Mouse (Mus musculus) hindbrain, embryonic 10.5 days (tissue): Measurements from ENCODE around the gene Coq4. TPM values are rescaled to one million over a fixed set of nuclear protein-coding genes. Genes with fewer than 3 reads are reported as not detected.

Experiments used
- DNase-seq: peaks from one replicate; pipeline ENCODE4 v3.0.0-alpha.2; 2017; ENCODE audit warnings: low spot score
- H3K27ac ChIP-seq: fragments of 300-500 bp; sonication (generic); 2 replicates; pipeline ENCODE4 v1.5.1; 2016; ENCODE audit warnings: mild to moderate bottlenecking, moderate library complexity
- H3K27me3 ChIP-seq: fragments of 300-500 bp; sonication (generic); 2 replicates; pipeline ENCODE4 v1.6.1; 2016; ENCODE audit warnings: mild to moderate bottlenecking; ENCODE audit not compliant: poor library complexity, insufficient read depth, severe bottlenecking
- H3K36me3 ChIP-seq: fragments of 300-500 bp; sonication (generic); 2 replicates; pipeline ENCODE4 v1.6.1; 2016; ENCODE audit warnings: mild to moderate bottlenecking, moderate library complexity
- H3K4me1 ChIP-seq: fragments of 300-500 bp; sonication (generic); replicated peaks from 2 replicates; pipeline ENCODE4 v1.6.1; 2016; ENCODE audit warnings: mild to moderate bottlenecking
- H3K4me3 ChIP-seq: fragments of 300-500 bp; sonication (generic); 2 replicates; pipeline ENCODE4 v1.5.1; 2016; ENCODE audit warnings: mild to moderate bottlenecking, moderate library complexity
- H3K9me3 ChIP-seq: fragments of 300-500 bp; sonication (generic); 2 replicates; pipeline ENCODE4 v1.6.1; 2016; ENCODE audit warnings: mild to moderate bottlenecking, moderate library complexity
- WGBS: fragments of 180-500 bp; shearing (Covaris S2); methylation state at CpG from one replicate; pipeline ENCODE4 v1.1.7; 2016; 5-methylcytosine and 5-hydroxymethylcytosine counted together
- polyA plus RNA-seq: library from polyadenylated mRNA; unstranded; fragments of >200 nt; fragmentation: Nextera tagmentation; extraction: Ambion mirVana; gene quantifications from 2 replicates; pipeline ENCODE4 v1.2.1, GENCODE M21; 2016

Gene Coq4
- polyA plus RNA-seq, 1 experiment from 2014 or later: 46.6 TPM

DNA sequence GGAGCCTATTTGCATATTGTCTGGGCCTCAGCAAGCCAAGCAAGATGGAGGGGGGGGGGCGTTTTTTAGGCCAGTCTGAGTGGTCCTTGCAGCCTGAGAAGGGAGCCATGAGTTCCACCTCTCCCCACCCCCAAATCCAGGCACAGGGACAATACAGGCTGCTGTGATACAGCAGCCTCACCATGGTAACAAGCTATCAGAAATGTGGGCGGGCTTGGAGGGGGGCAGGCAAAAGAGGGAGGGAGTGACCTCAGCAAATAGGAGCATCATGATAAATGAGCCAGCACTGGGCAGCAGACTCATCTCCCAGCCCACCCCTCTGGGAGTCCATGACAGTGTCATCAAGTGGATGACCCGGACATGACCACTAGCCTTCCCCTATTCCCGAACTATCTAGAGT is 52.2 kb downstream of the Coq4 start:
- Histone ChIP-seq H3K27ac (peak overlapping the region; percentile 100), H3K9me3 (no peaks in the 10 kb centered on the region), H3K27me3 (peaks cover 16% of the 10 kb centered on the region), H3K36me3 (peaks cover 62% of the 10 kb centered on the region), H3K4me3 (peak overlapping the region; percentile 29), H3K4me1 (peaks cover 97% of the 10 kb centered on the region)
- 23% methylated on average over 4 of the region's 4 CpGs for WGBS
- peak; percentile 91 for DNase-seq

DNA sequence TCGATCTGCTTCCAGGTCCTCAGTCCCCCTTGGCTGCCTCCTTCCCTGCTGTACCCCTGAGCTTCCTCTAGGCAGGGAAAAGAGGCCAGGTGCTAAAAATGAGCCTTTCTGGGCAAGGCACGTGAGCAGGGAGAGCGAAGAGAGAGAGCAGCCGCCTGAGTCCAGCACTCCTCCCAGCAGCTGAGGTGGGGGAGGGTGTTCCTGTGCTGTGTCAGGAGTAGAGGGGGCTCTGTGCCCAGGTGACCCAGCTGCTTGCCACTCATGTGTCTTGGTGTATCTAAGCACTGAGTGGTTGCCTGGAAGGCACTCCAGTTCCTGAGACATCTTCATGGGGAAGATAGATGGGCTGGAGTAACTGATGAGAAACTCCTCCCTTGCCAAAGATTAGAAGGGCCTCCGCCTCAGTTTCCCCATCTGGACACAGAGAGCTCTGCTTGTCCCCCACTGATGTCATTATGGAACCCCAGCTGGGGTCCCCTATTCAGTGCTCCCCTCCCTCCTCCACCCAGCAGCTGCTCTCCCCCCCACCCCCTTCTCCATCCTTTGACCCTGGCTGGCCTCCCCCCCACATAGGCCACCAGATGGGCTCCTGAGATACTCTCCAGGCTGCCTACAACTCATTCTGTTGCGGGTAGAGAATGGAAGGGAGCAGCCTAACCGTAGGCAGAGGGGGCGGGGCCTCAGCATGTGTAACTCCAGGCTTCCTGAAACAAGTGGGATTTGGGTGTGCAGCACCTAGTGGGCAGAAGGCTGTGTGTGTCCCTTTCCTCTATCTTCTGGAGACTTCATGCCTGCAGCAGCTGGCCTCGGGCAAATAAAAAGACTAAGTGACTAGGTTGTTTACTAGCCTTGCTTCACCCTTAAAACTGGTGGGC is 56.2 kb downstream of the Coq4 start:
- H3K36me3 ChIP-seq: peaks cover 55% of the 10 kb centered on the region
- peak; percentile 79 for DNase-seq
- peaks cover 95% of the 10 kb centered on the region for H3K4me1 ChIP-seq
- peak overlapping the region; percentile 91 for H3K4me3 ChIP-seq
- peaks cover 55% of the 10 kb centered on the region for H3K27me3 ChIP-seq
- 35% methylated on average over 9 of the region's 9 CpGs for WGBS
- peak overlapping the region; percentile 100 for H3K27ac ChIP-seq
- H3K9me3 ChIP-seq: no peaks in the 10 kb centered on the region

DNA sequence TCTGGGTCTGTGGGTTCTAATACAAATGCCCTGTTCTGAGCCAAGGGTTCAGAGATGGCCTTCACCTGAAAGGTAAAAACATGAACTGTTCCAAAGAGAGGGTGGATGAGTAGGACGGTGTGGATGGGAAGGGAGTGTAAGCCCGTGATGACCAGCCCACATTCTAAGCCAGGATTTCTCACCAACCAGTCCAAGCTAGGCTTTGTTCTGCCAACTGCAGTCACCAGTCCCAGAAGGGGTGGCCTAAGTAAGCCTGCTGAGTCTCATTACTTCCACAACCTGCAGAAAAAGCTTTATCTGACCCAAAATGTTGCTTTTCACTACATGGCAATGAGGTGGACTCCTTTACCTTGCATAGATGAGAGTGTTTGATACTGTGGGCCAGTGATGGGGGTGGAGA is 56.8 kb downstream of the Coq4 start:
- Histone ChIP-seq H3K27ac (peak overlapping the region; percentile 100), H3K9me3 (no peaks in the 10 kb centered on the region), H3K4me1 (peaks cover 95% of the 10 kb centered on the region), H3K27me3 (peaks cover 55% of the 10 kb centered on the region), H3K36me3 (peaks cover 55% of the 10 kb centered on the region), H3K4me3 (peak overlapping the region; percentile 91)
- WGBS: 31% methylated on average over 2 of the region's 2 CpGs
- DNase-seq: no peak

DNA sequence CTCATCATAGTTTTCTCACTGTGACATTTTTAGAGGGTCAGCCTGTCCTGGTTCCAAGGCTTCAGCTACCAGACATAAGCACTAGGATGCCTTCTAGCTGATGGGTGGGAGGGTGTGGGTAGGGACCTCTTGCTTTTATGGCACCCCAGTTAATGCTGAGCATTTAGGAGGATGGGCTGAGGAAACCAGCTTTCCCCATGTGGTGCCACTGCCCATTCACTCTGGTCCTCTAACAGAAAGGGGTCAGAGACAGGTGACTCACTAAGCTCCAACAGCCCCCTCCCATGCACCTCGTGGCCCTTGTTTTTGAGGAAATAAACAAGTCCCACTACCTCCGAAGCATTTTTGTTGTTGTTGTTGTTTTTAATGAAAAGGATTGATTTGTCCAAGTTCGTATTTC is 57.4 kb downstream of the Coq4 start:
- H3K27me3 ChIP-seq: peaks cover 55% of the 10 kb centered on the region
- WGBS: 7% methylated on average over 3 of the region's 3 CpGs

DNA sequence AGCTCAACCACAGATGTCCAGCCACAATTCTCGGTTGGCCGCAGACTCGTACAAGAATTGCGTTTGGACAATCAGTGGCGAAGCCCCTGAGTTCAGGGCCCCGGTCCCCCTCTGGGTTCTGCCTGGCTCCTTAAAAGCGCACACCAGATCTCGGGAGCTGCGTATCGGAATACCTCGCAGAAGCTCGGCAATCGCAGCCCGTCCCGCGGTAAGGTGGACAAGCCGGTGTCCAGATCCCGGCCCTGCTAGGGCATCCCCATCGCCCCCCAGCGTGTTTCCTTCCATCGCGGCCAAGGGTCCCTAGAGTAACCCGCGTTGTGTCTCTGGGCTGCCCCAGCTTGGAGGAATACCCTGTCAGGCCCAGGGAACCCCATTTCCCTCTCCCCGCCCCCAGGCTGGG is 58.3 kb downstream of the Coq4 start:
- 4% methylated on average over 25 of the region's 25 CpGs for WGBS
- H3K4me1 ChIP-seq: peaks cover 95% of the 10 kb centered on the region
- peak overlapping the region; percentile 91 for H3K4me3 ChIP-seq
- DNase-seq: no peak
- peaks cover 51% of the 10 kb centered on the region for H3K36me3 ChIP-seq
- H3K9me3 ChIP-seq: no peaks in the 10 kb centered on the region
- H3K27me3 ChIP-seq: peaks cover 55% of the 10 kb centered on the region
- peak overlapping the region; percentile 100 for H3K27ac ChIP-seq

More for the DNA sequence above, 57.4 kb downstream of the Coq4 start:
- peak overlapping the region; percentile 91 for H3K4me3 ChIP-seq
- H3K9me3 ChIP-seq: no peaks in the 10 kb centered on the region
- peak; percentile 19 for DNase-seq
- H3K36me3 ChIP-seq: peaks cover 55% of the 10 kb centered on the region
- peaks cover 95% of the 10 kb centered on the region for H3K4me1 ChIP-seq
- peak overlapping the region; percentile 100 for H3K27ac ChIP-seq

DNA sequence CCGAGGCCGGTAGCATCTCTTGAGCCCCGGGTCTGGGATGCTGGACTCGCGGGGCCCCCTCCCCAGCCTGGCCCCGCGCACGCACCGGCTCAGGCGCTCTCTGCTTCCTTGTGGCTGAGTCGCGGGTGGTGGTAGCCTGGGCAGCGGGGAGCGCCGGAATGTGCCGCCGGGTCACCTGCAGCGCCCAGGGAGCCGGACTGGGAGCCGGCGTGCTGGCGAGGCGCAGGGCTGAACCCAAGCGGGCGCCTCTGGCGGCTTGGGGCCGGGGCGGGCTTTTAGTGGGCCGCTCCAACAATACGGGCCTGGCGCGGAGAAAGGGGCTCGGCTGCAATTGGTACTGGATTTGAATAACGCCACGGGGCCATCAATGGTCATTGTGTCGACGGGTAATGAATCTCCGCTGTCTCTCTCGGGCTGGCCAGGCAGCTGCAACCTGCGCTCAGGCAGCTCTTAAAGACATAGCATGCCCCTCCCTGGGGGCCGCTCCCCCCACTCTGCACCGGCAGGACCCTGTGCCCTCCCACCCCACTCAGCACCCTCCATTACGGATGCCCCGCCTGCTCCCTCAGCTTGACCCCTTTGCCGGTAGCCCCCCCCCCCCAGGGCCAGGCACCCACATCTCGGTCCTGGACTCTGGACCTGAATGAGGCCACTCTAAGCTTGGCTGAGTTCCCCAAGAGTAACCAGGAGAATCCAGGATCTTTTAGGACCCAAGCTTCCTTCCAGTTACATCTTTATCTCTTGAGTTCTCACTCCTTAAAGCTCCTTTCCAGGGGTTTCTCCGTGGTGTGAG is 59.0 kb downstream of the Coq4 start:
- peak; percentile 88 for DNase-seq

DNA sequence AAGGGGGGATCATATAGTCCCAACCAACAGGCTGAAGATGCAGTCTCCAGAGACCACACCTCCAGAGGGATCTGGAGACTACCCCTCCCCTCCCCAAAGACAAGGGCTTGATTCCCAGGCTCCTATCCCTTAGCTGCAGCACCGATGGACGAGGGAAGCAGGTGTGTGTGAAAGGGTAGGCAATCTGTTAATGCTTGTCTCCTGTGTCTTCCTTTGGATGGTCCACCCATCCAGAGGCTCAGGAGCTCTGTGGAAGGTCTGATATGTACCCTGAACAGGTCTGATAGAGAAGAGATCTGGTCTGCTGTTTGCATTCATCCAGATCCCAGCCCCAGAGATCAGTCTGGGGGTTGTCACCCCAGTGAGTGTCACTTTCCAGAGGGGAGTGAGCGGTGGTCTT is 59.6 kb downstream of the Coq4 start:
- peaks cover 55% of the 10 kb centered on the region for H3K27me3 ChIP-seq
- peak; percentile 49 for DNase-seq
- H3K4me3 ChIP-seq: peak overlapping the region; percentile 91
- peaks cover 39% of the 10 kb centered on the region for H3K36me3 ChIP-seq
- WGBS: 26% methylated on average over 3 of the region's 3 CpGs
- H3K9me3 ChIP-seq: no peaks in the 10 kb centered on the region
- H3K4me1 ChIP-seq: peaks cover 97% of the 10 kb centered on the region
- peak overlapping the region; percentile 100 for H3K27ac ChIP-seq

More for the DNA sequence above, 59.0 kb downstream of the Coq4 start:
- peak overlapping the region; percentile 91 for H3K4me3 ChIP-seq
- WGBS: 2% methylated on average over 47 of the region's 47 CpGs
- H3K27ac ChIP-seq: peak overlapping the region; percentile 100
- H3K27me3 ChIP-seq: peaks cover 55% of the 10 kb centered on the region
- peaks cover 95% of the 10 kb centered on the region for H3K4me1 ChIP-seq
- H3K9me3 ChIP-seq: no peaks in the 10 kb centered on the region
- H3K36me3 ChIP-seq: peaks cover 46% of the 10 kb centered on the region

Other genes with a start within 250 kb of the Coq4 start
- gene Rapgef1, start 167.8 kb upstream of the Coq4 start, polyA plus RNA-seq: 13.5 and 16.0 TPM in 2 replicates
- 0.30 TPM in 1 of 2 replicates, not detected in the other for gene Gm13420, start 35.8 kb upstream of the Coq4 start, polyA plus RNA-seq
- gene Gm13547, start 28.2 kb upstream of the Coq4 start, polyA plus RNA-seq: not detected in 2 replicates
- gene Trub2, start 1.0 kb downstream of the Coq4 start, polyA plus RNA-seq: 53.2 and 59.2 TPM in 2 replicates
- 18.3 and 24.7 TPM in 2 replicates for gene Slc27a4, start 15.1 kb downstream of the Coq4 start, polyA plus RNA-seq
- 23.8 and 25.0 TPM in 2 replicates for gene Urm1, start 32.6 kb downstream of the Coq4 start, polyA plus RNA-seq
- gene Cercam, start 81.7 kb downstream of the Coq4 start, polyA plus RNA-seq: 49.1 and 56.2 TPM in 2 replicates
- gene Odf2, start 101.7 kb downstream of the Coq4 start, polyA plus RNA-seq: 111 and 114 TPM in 2 replicates
- gene Gle1, start 147.9 kb downstream of the Coq4 start, polyA plus RNA-seq: 73.7 and 79.2 TPM in 2 replicates
- 115 and 120 TPM in 2 replicates for gene Sptan1, start 178.1 kb downstream of the Coq4 start, polyA plus RNA-seq